Mouse (Mus musculus): ENCODE results near the gene Cdk11b. TPM values are rescaled to one million over a fixed set of nuclear protein-coding genes. Genes with fewer than 3 reads are reported as not detected.
"Not testable (repeated sequence)": the region's sequence is repeated elsewhere in the genome, so short reads cannot be mapped to it uniquely, and the experiment has no call there.

The Cdk11b gene
- total RNA-seq, 2 experiments from 2014 or later = 29.2 to 30.3 TPM

GRCm38 (mm10) chr4:155656214-155656751, 31.6 kb downstream of the Cdk11b start:
- DNase-seq (ENCODE audit: low spot score) = no peak
- intact Hi-C loops (cut with DNase I) = no loop called here

GRCm38 (mm10) chr4:155658961-155659360, 34.3 kb downstream of the Cdk11b start:
- intact Hi-C loops (cut with DNase I) = no loop called here
- DNase-seq (ENCODE audit: low spot score) = no peak

DNA sequence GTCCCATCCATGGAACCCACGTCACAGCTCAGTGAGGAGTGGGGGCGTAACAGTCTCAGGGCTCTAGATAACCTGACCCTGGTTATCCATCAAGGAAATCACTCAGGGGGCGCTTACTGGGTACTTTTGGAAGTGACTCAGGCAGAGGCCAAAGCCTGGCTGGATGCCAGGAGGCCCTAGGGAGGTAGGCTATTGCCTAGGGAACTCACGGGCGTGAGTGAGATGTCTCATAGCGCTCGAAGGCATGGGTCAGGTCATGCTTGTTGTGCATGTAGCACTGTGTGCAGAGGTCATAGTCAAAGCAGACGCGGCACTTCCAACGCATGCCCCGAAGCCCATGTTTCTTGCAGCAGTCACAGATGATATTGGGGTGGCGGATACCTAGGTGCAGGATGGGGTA, 36.0 kb downstream of the Cdk11b start:
- intact Hi-C loops (cut with DNase I) = no loop called here
- no peak for DNase-seq (ENCODE audit: low spot score)

GRCm38 (mm10) chr4:155666903-155667302, 42.2 kb downstream of the Cdk11b start:
- DNase-seq (ENCODE audit: low spot score) = no peak
- intact Hi-C loops (cut with DNase I) = loop anchor here (5.0 kb wide), 1 partner anchor 40 kb away; no protein-coding TSS in a partner anchor

DNA sequence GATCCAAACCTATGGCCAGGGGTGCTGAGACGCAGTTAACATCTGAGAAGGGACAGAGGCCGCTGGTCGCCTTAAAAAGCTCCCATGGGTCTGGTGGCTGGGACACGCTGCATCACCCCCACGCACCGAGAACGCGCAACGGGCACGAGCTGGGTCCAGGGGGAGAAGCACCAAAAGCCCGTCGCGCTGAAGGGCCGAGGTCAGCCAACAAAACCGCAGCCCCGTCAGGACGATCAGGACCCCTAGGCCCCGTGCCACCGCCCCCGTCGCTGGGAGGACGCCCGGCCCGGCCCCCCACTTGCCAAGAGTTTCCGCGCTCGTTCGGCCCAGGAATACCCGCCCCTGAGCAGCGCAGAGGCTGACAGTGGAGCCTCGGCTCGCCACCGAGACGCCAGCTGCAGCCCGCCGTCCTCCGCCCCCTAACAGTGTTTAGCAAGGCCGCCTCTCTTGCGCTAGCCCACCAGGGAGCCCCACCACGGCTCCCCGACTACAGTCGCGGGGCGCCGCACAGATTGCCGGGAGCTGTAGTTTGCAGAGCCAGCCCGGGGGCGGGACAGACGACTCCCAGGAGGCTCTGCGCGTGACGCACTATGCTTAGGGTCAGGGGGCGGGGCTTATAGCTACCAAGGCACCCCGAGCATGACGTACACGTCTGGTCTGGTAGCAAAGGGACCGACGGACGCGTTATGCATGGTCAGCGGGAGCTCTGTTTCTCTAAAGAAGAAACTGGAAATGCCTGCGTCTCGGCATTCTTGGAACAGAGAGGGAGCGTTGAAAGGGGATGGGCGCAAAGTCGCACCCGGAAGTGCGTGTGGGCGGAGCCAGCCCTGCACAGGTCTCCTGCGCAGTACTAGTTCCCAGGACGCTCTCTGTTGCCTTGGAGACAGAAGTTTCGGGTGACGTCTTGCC, 44.3 kb downstream of the Cdk11b start, which contains the start of gene Mib2:
Mib2 (minus strand) TSS at position 510 of the 909 bp plus-strand sequence.
- peak; percentile 94 for DNase-seq (ENCODE audit: low spot score)
- intact Hi-C loops (cut with DNase I) = loop anchor here (5.0 kb wide), 1 partner anchor 42 kb away; no protein-coding TSS in a partner anchor

DNA sequence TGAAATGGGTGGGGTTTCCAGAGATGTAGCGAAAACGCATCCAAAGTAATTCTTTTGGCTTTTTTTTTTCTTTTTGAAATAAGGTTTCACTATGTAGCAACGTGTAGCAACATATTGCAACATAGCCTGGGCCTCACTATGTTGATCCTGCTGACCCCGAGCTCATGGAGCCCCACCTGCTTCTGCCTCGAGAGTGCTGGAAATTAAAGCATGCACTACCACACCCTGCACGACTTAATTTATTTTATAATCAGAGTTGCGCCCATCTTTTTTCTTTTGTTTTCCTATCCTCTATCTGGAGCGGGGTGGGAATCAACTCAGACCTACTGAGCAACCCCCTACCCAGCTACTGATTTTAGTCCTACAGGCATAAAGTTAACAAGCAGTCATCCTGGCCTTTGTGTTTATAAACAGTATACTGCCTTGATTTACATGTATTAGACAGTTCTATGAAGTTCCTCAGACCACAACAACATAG, 45.0 kb downstream of the Cdk11b start:
- intact Hi-C loops (cut with DNase I) = loop anchor here (5.0 kb wide), 1 partner anchor 42 kb away; no protein-coding TSS in a partner anchor
- no peak for DNase-seq (ENCODE audit: low spot score)

DNA sequence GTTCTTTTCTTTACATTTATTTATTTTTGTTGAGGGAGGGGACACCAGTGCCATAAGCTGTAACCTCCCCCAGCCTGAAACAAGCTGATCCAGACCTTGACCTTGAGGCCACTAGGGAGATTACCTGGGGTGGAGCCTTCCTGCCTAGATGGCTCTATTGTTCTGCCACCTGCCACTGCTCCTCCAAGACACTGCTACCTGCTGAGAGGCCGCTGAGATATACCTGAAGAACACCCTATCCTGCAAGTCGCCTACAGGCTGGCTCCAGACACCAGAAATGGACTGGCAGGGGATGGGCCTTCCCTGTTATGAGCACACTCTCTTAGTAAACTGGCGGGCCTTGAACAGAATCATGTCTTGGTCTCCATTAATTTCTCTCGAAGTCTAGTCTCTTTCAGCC, 45.6 kb downstream of the Cdk11b start:
- intact Hi-C loops (cut with DNase I) = not testable (repeated sequence)

GRCm38 (mm10) chr4:155672082-155672481, 47.4 kb downstream of the Cdk11b start:
- no peak for DNase-seq (ENCODE audit: low spot score)
- intact Hi-C loops (cut with DNase I) = no loop called here

More for the DNA sequence above, 45.6 kb downstream of the Cdk11b start:
- not testable (repeated sequence) for DNase-seq (ENCODE audit: low spot score)

- no peak for DNase-seq (ENCODE audit: low spot score)
- intact Hi-C loops (cut with DNase I) = no loop called here
Observed at GRCm38 (mm10) chr4:155675991-155676390, 51.3 kb downstream of the Cdk11b start.

DNA sequence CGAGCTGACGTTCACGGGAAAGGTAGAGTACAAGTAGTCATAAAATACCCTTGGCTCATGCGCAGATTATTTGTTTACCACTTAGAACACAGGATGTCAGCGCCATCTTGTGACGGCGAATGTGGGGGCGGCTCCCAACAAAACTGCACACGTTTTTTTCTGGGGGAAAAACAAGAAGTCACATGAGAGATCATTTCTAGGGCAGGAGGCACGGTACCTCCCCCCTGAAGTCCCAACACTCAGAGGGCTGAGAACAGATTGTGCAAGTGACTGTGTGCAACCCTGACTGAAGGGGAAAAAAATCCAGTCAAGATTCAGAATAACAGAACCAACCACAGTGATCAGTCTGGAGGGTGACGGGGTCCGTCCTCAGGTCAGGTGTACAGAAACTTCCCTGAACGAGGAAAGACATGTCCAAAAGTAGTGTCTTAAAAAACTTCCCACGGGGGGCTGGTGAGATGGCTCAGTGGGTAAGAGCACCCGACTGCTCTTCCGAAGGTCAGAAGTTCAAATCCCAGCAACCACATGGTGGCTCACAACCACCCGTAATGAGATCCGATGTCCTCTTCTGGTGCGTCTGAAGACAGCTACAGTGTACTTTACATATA, 59.1 kb downstream of the Cdk11b start:
- intact Hi-C loops (cut with DNase I) = not testable (repeated sequence)

DNA sequence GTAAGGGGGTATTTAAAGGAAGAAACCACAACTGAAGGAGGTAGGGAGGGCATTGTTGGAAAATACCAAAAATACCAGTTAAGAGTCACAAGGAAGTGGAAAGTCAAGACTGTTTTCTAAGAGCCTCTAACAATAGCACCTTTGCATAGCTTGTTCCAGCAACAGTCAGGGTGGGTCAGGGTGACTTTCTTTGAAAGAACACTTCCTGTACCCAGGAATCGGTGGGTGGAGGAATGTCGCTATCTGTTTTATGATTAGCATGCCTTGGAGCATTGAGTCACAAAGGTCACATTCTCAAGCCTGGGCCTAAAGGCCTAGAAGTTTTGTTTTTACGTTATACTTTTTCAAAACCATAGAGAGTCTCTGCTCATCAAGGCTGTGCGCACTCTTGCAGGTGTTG, 63.1 kb downstream of the Cdk11b start:
- DNase-seq (ENCODE audit: low spot score); intact Hi-C loops (cut with DNase I): not testable (repeated sequence)

More for the DNA sequence above, 59.1 kb downstream of the Cdk11b start:
- DNase-seq (ENCODE audit: low spot score) = not testable (repeated sequence)

DNA sequence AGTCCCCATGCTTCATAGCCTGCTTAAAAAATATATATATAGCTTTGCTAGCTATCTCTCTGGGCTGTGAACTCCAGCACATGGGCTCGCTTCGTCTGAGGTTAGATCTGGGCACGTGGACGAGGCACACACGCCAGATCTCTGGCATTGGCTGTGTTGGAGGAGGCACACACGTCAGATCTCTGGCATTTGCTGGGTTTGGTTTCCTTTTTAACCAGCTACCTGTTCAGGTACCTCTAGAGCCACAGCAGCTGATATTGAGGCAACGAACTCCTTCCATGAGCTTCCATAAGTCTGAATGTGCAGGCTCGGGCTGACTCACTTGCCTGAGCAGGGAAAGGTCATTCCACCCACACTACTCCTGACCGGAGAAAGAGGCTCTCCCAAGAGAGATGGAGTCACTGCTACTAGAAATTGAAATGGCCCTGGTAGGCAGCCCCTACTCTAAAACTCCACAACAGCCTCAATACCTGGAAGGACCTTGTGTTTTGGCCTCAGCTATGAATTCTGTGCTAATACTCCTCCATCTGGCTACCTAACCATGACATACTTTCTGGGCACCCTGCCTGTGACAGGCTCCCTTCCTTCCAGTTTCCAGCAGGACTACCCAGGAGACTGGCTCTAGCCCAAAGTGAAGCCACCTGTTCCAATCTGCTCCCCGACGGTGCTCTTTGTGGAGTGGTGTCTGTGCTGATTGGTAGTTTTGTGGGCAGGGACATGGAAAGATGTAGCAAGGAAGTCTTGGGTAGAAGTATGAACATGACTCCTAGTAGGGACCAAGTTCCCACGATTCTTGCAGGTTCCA, 66.1 kb downstream of the Cdk11b start:
- no peak for DNase-seq (ENCODE audit: low spot score)
- intact Hi-C loops (cut with DNase I) = no loop called here

- no peak for DNase-seq (ENCODE audit: low spot score)
Observed at GRCm38 (mm10) chr4:155692421-155692820, 67.8 kb downstream of the Cdk11b start.

GRCm38 (mm10) chr4:155694111-155694481, 69.4 kb downstream of the Cdk11b start, which contains the start of gene Fndc10:
Gene Fndc10 (plus strand): TSS chr4:155694342.
- peak; percentile 28 for DNase-seq (ENCODE audit: low spot score)
- intact Hi-C loops (cut with DNase I) = no loop called here

More at GRCm38 (mm10) chr4:155692421-155692820, 67.8 kb downstream of the Cdk11b start:
- intact Hi-C loops (cut with DNase I) = no loop called here

- intact Hi-C loops (cut with DNase I) = no loop called here
- DNase-seq (ENCODE audit: low spot score) = peak; percentile 21
Observed at GRCm38 (mm10) chr4:155694482-155695401, 70.1 kb downstream of the Cdk11b start.

GRCm38 (mm10) chr4:155695531-155696062, 70.9 kb downstream of the Cdk11b start:
- no peak for DNase-seq (ENCODE audit: low spot score)
- intact Hi-C loops (cut with DNase I) = no loop called here

GRCm38 (mm10) chr4:155696261-155697255, 71.9 kb downstream of the Cdk11b start:
- intact Hi-C loops (cut with DNase I) = no loop called here
- no peak for DNase-seq (ENCODE audit: low spot score)

Measured in heart, postnatal 25 days (tissue).